Mouse (Mus musculus) E14TG2a.4 (cell line): ENCODE results near the gene Aqp2.

ENCODE experiments used
- CTCF ChIP-seq: conservative IDR thresholded peaks from 2 replicates; pipeline ENCODE4 v1.5.1; 2014; ENCODE audit warnings: low read length
- POU5F1 ChIP-seq: IDR thresholded peaks from 2 replicates; pipeline ENCODE4 v1.6.1; 2014; ENCODE audit warnings: low read length, borderline replicate concordance

DNA sequence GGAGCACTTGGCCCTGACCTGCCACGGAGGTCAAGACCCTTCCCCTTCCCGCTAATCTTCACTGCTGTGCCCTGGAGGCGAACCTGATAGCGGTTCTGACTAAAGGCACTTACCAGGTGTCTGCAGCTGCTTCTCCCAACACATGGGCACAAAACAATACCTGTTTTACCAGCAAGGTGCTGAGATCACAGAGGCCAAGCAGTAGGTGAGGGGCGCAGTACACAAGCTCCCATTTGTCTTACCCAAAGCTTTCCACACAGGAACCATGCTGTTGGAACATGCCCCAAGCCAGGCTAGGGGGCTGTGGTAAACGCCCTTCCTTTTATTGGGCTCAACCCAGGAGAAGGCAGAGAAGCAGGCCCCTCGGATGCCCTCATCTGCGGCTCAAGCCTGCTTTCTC, 18.7 kb downstream of the Aqp2 start:
- no peak for TF ChIP-seq CTCF
- TF ChIP-seq POU5F1: no peak
